Comparison of ENCODE assay signal across 8 mouse cellular contexts in the genomic region with DNA sequence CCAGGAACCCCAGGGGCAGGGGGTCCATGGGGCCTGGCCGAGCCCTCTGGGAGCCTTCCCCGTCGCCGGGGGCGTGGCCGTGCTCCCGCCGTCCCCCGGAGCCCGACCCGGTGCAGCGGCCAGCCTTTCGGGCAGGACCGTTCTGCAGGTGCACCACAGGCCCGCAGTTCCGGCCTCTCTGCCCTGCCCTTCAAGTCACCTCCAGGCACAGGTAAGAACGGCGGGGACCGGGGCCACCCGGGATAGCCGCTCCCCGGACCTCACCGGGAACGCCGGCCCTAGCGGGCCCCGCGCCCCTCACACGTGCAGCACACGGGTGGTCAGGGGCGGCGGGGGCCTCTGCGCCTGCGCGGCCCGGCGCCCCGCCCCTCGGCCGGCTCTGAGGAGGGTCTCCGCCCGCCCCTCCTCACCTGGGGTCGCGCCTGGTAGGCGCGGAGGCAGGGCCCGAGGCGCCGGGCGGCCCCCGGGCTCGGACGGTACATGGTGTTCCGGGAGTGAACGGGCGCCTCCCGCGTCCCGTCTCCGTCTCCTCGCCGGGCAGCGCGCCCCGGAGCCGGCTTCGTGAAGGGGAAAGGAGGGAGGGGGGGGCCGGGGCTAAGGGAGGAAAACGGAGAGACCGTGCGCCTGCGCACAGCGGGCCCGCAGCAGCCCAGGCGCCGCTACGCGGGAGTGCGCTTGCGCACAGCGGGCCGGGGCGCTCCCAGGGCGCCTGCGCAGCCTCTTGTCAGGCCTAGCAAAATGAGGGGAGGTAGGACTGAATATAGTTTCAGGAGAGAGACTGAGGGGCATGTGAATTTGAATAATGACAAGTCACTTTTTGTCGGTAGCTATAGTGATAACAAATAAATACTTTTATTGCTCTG. TPM values are rescaled to one million over a fixed set of nuclear protein-coding genes. Genes with fewer than 3 reads are reported as not detected.
DNase-seq lines count a peak whose midpoint lies in the region; ATAC-seq lines count a peak whose summit lies in the region.

A gene (minus strand): TSS at position 651 of the 863 bp plus-strand sequence.

- H3K9me3 ChIP-seq in embryonic facial prominence, embryonic 10.5 days: no peaks in the 10 kb centered on the region
- H3K9me3 ChIP-seq in intestine, embryonic 16.5 days (ENCODE audit: control insufficient read depth, low read length): no peaks in the 10 kb centered on the region
- H3K9me3 ChIP-seq in midbrain, embryonic 10.5 days (replicated peaks): no peaks in the 10 kb centered on the region

- intact Hi-C loops in left cerebral cortex, postnatal 36 days (cut with DNase I): no loop called here

- peak within 1 kb of the TSS; percentile 92 for H3K4me2 ChIP-seq in intestine, embryonic 16.5 days (ENCODE audit: low read depth, low read length)

- ATAC-seq in intestine, embryonic 16.5 days: peak; percentile 95

- peak within 1 kb of the TSS; percentile 96 for H3K27ac ChIP-seq in embryonic facial prominence, embryonic 10.5 days (replicated peaks)
- peak within 1 kb of the TSS; percentile 72 for H3K27ac ChIP-seq in intestine, embryonic 16.5 days (ENCODE audit: low read length)
- H3K27ac ChIP-seq in midbrain, embryonic 10.5 days (replicated peaks): peak within 1 kb of the TSS; percentile 98

- peaks cover 79% of the 10 kb centered on the region for H3K36me3 ChIP-seq in embryonic facial prominence, embryonic 10.5 days (replicated peaks)
- peaks cover 11% of the 10 kb centered on the region; the same call in 1 of the 2 replicates for H3K36me3 ChIP-seq in intestine, embryonic 16.5 days (ENCODE audit: control insufficient read depth, insufficient read depth, low read length)
- peaks cover 79% of the 10 kb centered on the region for H3K36me3 ChIP-seq in midbrain, embryonic 10.5 days

- DNase-seq in adrenal gland, postnatal 10 days: peak; percentile 94
- peak; percentile 94 for DNase-seq in embryonic facial prominence, embryonic 10.5 days (ENCODE audit: low spot score)
- DNase-seq in gonadal fat pad, adult 2 months (ENCODE audit: low read depth): no peak
- DNase-seq in left cerebral cortex, postnatal 36 days (ENCODE audit: low spot score in 2 of 2): peak; percentile 88 to 95
- DNase-seq in midbrain, embryonic 10.5 days (ENCODE audit: low spot score): peak; percentile 92
- DNase-seq in right cerebral cortex, postnatal 36 days (ENCODE audit: low spot score in 2 of 2): peak; percentile 86 to 87
- peak; percentile 84 to 90 for DNase-seq in urinary bladder, postnatal 4 days (ENCODE audit: low spot score in 2 of 2)

- H3K4me3 ChIP-seq in embryonic facial prominence, embryonic 10.5 days: peak within 1 kb of the TSS; percentile 74
- peak within 1 kb of the TSS; percentile 72 for H3K4me3 ChIP-seq in intestine, embryonic 16.5 days (ENCODE audit: low read length)
- peak within 1 kb of the TSS; percentile 83 for H3K4me3 ChIP-seq in midbrain, embryonic 10.5 days

- WGBS in embryonic facial prominence, embryonic 10.5 days: under 1% methylated on average over 86 of the region's 86 CpGs
- WGBS in intestine, embryonic 16.5 days: under 1% methylated on average over 82 of the region's 86 CpGs
- under 1% methylated on average over 86 of the region's 86 CpGs for WGBS in midbrain, embryonic 10.5 days

- no peaks in the 10 kb centered on the region for H3K27me3 ChIP-seq in embryonic facial prominence, embryonic 10.5 days (replicated peaks; ENCODE audit: low read depth, poor library complexity, severe bottlenecking)
- H3K27me3 ChIP-seq in intestine, embryonic 16.5 days (replicated peaks; ENCODE audit: control insufficient read depth, insufficient read depth, low read length): no peaks in the 10 kb centered on the region
- H3K27me3 ChIP-seq in midbrain, embryonic 10.5 days (ENCODE audit: low read depth, poor library complexity, severe bottlenecking): no peaks in the 10 kb centered on the region

- peaks cover 25% of the 10 kb centered on the region for H3K4me1 ChIP-seq in embryonic facial prominence, embryonic 10.5 days
- H3K4me1 ChIP-seq in intestine, embryonic 16.5 days (ENCODE audit: control insufficient read depth, insufficient read depth, low read length): peaks cover 14% of the 10 kb centered on the region
- peaks cover 28% of the 10 kb centered on the region for H3K4me1 ChIP-seq in midbrain, embryonic 10.5 days

- peak within 1 kb of the TSS; percentile 84 for H3K9ac ChIP-seq in intestine, embryonic 16.5 days (ENCODE audit: low read depth, low read length)

RNA-seq across cellular contexts. Expression of the gene that starts here (rescaled TPM):
- 10 to 100 TPM; 58.0 to 70.5 TPM for total RNA-seq in adrenal gland, postnatal 10 days (2021)
- 27.5 and 28.6 TPM in 2 replicates for polyA plus RNA-seq in embryonic facial prominence, embryonic 10.5 days (2016; fragmentation: Nextera tagmentation; extraction: Ambion mirVana)
- 41.2 and 50.3 TPM in 2 replicates for polyA plus RNA-seq in gonadal fat pad, adult 2 months (2012; rRNA removed)
- polyA plus RNA-seq in intestine, embryonic 16.5 days (2015; fragmentation: Nextera tagmentation; extraction: Ambion mirVana): 29.1 and 30.1 TPM in 2 replicates
- total RNA-seq in left cerebral cortex, postnatal 36 days (2021): 10 to 100 TPM; 58.4 to 62.0 TPM
- polyA plus RNA-seq in midbrain, embryonic 10.5 days (2016; fragmentation: Nextera tagmentation; extraction: Ambion mirVana): 29.0 and 29.6 TPM in 2 replicates
